Mouse (Mus musculus) small intestine, adult 2 months (tissue): ENCODE data around the gene Asah2.

Experiments
- CTCF ChIP-seq: fragments of 200-500 bp; IDR thresholded peaks from 2 replicates; pipeline ENCODE4 v1.5.1; 2012; ENCODE audit warnings: low read depth, mild to moderate bottlenecking, control low read depth, inconsistent platforms, low read length, moderate library complexity, mixed read lengths; ENCODE audit not compliant: insufficient replicate concordance, insufficient read length; ENCODE audit errors: extremely low read depth
- POLR2A ChIP-seq: fragments of 200-500 bp; IDR thresholded peaks from 2 replicates; pipeline ENCODE4 v1.6.1; 2012; ENCODE audit warnings: low read depth, mild to moderate bottlenecking, control low read depth, inconsistent platforms, low read length, moderate library complexity

DNA sequence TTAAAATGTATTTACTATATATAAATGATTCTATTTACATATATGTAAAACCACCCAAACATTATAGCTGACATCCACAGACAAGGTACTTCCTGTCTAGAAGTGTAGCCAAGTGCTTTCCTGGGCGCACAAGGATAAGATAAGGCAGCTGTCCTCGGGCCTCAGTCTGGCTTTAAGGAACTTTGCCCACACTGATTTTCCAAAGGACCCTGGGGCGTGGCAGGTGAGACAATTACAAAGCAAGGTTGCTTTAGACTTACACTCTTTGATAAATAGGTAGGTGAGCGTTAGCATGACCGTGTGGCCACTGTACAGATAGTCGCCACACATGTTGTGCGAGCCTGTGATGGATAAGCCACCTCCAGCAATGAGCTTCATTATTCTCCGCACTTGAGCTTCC lies 21.3 kb upstream of the Asah2 start:
- no peak for TF ChIP-seq POLR2A
- TF ChIP-seq CTCF: no peak
